Mouse (Mus musculus) heart, embryonic 12.5 days (tissue): ENCODE results near the gene Col4a3. TPM values are rescaled to one million over a fixed set of nuclear protein-coding genes. Genes with fewer than 3 reads are reported as not detected.

Experiments
- polyA plus RNA-seq: library from polyadenylated mRNA; unstranded; fragments of >200 nt; fragmentation: Nextera tagmentation; extraction: Ambion mirVana; gene quantifications from 2 replicates; pipeline ENCODE4 v1.2.1, GENCODE M21; 2016

Col4a3 gene
- polyA plus RNA-seq, 1 experiment from 2014 or later: 0.60 TPM

Other genes starting within 250 kb of the Col4a3 start
- 0.33 and 0.49 TPM in 2 replicates for gene Col4a4, start 72 bp upstream of the Col4a3 start, polyA plus RNA-seq
- gene Mff, start 138.0 kb downstream of the Col4a3 start, polyA plus RNA-seq: 207 and 208 TPM in 2 replicates
- gene Tm4sf20, start 181.5 kb downstream of the Col4a3 start, polyA plus RNA-seq: 0.17 TPM in 1 of 2 replicates, not detected in the other
- gene Gm47791, start 184.3 kb downstream of the Col4a3 start, polyA plus RNA-seq: not detected in 2 replicates